Mouse (Mus musculus): ENCODE measurements at regions not wholly inside any gene's neighbourhood (a gene's known extent, or its start where the extent isn't known, plus 50 kb on each side); places are given as distances from the start of the nearest gene placed in this dataset.

GRCm38 (mm10) chr3:19747361-19747760 is 118.9 kb upstream of the 1700064H15Rik start:
- Histone ChIP-seq H3K27me3 (ENCODE audit: control insufficient read depth, insufficient read depth, low read length) (no peaks in the 10 kb centered on the region), H3K4me1 (ENCODE audit: control insufficient read depth, insufficient read depth, low read length) (no peaks in the 10 kb centered on the region), H3K27ac (ENCODE audit: low read length) (no peak overlapping the region), H3K4me3 (ENCODE audit: low read depth, low read length) (no peak overlapping the region), H3K4me2 (replicated peaks; ENCODE audit: low read depth, low read length) (no peak overlapping the region), H3K9ac (replicated peaks; ENCODE audit: low read depth, low read length) (no peak overlapping the region), H3K9me3 (ENCODE audit: control insufficient read depth, low read depth, low read length) (no peaks in the 10 kb centered on the region), H3K36me3 (ENCODE audit: control insufficient read depth, insufficient read depth, low read length) (no peaks in the 10 kb centered on the region)
- 85% methylated on average over 4 of the region's 4 CpGs for WGBS
- ATAC-seq (ENCODE audit: insufficient number of reproducible peaks, insufficient read depth, low FRiP score, low read depth), result no peak

DNA sequence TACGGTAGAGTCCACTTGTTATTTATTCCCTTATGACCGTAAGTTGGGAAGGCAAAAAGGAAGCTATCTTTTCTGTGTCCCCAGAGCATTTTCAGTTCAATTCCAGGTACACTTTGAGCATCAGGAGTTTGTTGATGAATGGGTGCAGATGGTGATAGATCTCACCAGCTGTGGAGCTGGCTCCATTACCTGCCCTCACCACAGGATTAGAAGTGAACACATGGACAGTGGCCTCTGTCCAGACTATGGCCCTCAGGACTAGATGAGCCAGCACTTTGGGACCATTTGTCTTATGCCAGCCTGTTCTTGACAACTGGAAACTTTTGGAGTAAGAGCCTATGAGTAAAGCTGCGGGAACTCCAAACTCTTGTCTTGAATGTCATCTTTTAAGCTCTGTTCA is 123.5 kb upstream of the 1700064H15Rik start:
- no peak overlapping the region for H3K4me3 ChIP-seq (ENCODE audit: low read depth, low read length)
- no peaks in the 10 kb centered on the region for H3K27me3 ChIP-seq (ENCODE audit: control insufficient read depth, insufficient read depth, low read length)
- H3K36me3 ChIP-seq (ENCODE audit: control insufficient read depth, insufficient read depth, low read length), result no peaks in the 10 kb centered on the region
- H3K9me3 ChIP-seq (ENCODE audit: control insufficient read depth, low read depth, low read length), result no peaks in the 10 kb centered on the region
- no peaks in the 10 kb centered on the region for H3K4me1 ChIP-seq (ENCODE audit: control insufficient read depth, insufficient read depth, low read length)
- H3K27ac ChIP-seq (ENCODE audit: low read length), result no peak overlapping the region
- no peak overlapping the region for H3K4me2 ChIP-seq (replicated peaks; ENCODE audit: low read depth, low read length)
- no peak overlapping the region for H3K9ac ChIP-seq (replicated peaks; ENCODE audit: low read depth, low read length)
- 94% methylated on average over 3 of the region's 3 CpGs for WGBS
- ATAC-seq (ENCODE audit: insufficient number of reproducible peaks, insufficient read depth, low FRiP score, low read depth), result no peak

GRCm38 (mm10) chr3:19754011-19754410 is 125.5 kb upstream of the 1700064H15Rik start:
- H3K4me1 ChIP-seq (ENCODE audit: control insufficient read depth, insufficient read depth, low read length), result no peaks in the 10 kb centered on the region
- no peak overlapping the region for H3K9ac ChIP-seq (replicated peaks; ENCODE audit: low read depth, low read length)
- no peaks in the 10 kb centered on the region for H3K9me3 ChIP-seq (ENCODE audit: control insufficient read depth, low read depth, low read length)
- H3K27ac ChIP-seq (ENCODE audit: low read length), result no peak overlapping the region
- H3K27me3 ChIP-seq (ENCODE audit: control insufficient read depth, insufficient read depth, low read length), result no peaks in the 10 kb centered on the region
- no peaks in the 10 kb centered on the region for H3K36me3 ChIP-seq (ENCODE audit: control insufficient read depth, insufficient read depth, low read length)
- no peak for ATAC-seq (ENCODE audit: insufficient number of reproducible peaks, insufficient read depth, low FRiP score, low read depth)
- no peak overlapping the region for H3K4me2 ChIP-seq (replicated peaks; ENCODE audit: low read depth, low read length)
- 84% methylated on average over 1 of the region's 1 CpGs for WGBS
- H3K4me3 ChIP-seq (ENCODE audit: low read depth, low read length), result no peak overlapping the region

- ATAC-seq (ENCODE audit: insufficient number of reproducible peaks, insufficient read depth, low FRiP score, low read depth), result no peak
- Histone ChIP-seq H3K4me3 (ENCODE audit: low read depth, low read length) (no peak overlapping the region), H3K27ac (ENCODE audit: low read length) (no peak overlapping the region), H3K9ac (replicated peaks; ENCODE audit: low read depth, low read length) (no peak overlapping the region), H3K9me3 (ENCODE audit: control insufficient read depth, low read depth, low read length) (no peaks in the 10 kb centered on the region), H3K4me1 (ENCODE audit: control insufficient read depth, insufficient read depth, low read length) (no peaks in the 10 kb centered on the region), H3K4me2 (replicated peaks; ENCODE audit: low read depth, low read length) (no peak overlapping the region), H3K36me3 (ENCODE audit: control insufficient read depth, insufficient read depth, low read length) (no peaks in the 10 kb centered on the region), H3K27me3 (ENCODE audit: control insufficient read depth, insufficient read depth, low read length) (no peaks in the 10 kb centered on the region)
- 75% methylated on average over 2 of the region's 2 CpGs for WGBS
These were observed 126.2 kb upstream of the 1700064H15Rik start for GRCm38 (mm10) chr3:19754636-19755035.

- no peak overlapping the region for H3K4me2 ChIP-seq (replicated peaks; ENCODE audit: low read depth, low read length)
- WGBS, result 62% methylated on average over 3 of the region's 3 CpGs
- H3K36me3 ChIP-seq (ENCODE audit: control insufficient read depth, insufficient read depth, low read length), result no peaks in the 10 kb centered on the region
- no peak overlapping the region for H3K27ac ChIP-seq (ENCODE audit: low read length)
- H3K4me1 ChIP-seq (ENCODE audit: control insufficient read depth, insufficient read depth, low read length), result no peaks in the 10 kb centered on the region
- no peak for ATAC-seq (ENCODE audit: insufficient number of reproducible peaks, insufficient read depth, low FRiP score, low read depth)
- no peaks in the 10 kb centered on the region for H3K27me3 ChIP-seq (ENCODE audit: control insufficient read depth, insufficient read depth, low read length)
- H3K9me3 ChIP-seq (ENCODE audit: control insufficient read depth, low read depth, low read length), result no peaks in the 10 kb centered on the region
- H3K9ac ChIP-seq (replicated peaks; ENCODE audit: low read depth, low read length), result no peak overlapping the region
- H3K4me3 ChIP-seq (ENCODE audit: low read depth, low read length), result no peak overlapping the region
These were observed 126.7 kb upstream of the 1700064H15Rik start for GRCm38 (mm10) chr3:19755136-19755535.

- Histone ChIP-seq H3K4me3 (ENCODE audit: low read depth, low read length) (no peak overlapping the region), H3K4me1 (ENCODE audit: control insufficient read depth, insufficient read depth, low read length) (no peaks in the 10 kb centered on the region), H3K4me2 (replicated peaks; ENCODE audit: low read depth, low read length) (no peak overlapping the region), H3K27ac (ENCODE audit: low read length) (no peak overlapping the region), H3K9ac (replicated peaks; ENCODE audit: low read depth, low read length) (no peak overlapping the region), H3K9me3 (ENCODE audit: control insufficient read depth, low read depth, low read length) (no peaks in the 10 kb centered on the region), H3K27me3 (ENCODE audit: control insufficient read depth, insufficient read depth, low read length) (no peaks in the 10 kb centered on the region), H3K36me3 (ENCODE audit: control insufficient read depth, insufficient read depth, low read length) (no peaks in the 10 kb centered on the region)
- 71% methylated on average over 1 of the region's 1 CpGs for WGBS
- no peak for ATAC-seq (ENCODE audit: insufficient number of reproducible peaks, insufficient read depth, low FRiP score, low read depth)
These were observed 158.2 kb upstream of the Cp start for GRCm38 (mm10) chr3:19798543-19799106.

DNA sequence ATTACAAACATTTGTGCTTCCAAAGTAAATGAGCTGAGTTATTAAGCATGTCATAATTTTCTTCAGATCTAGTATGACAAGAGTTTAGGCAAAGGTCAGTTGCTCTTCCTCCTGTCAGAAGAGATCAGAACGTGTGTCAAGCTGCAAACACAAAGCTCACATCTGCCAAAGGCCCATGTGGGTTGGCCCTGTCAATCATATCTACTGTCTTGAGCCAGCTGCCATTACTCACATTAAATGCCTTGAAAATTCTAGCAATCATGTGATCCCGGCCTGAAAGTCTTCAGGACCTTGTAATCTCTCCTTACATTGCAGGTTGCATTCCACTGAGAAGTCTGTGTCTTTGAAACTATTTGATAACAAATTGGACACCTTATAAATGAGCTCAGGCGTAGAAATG is 146.8 kb upstream of the Cp start:
- 67% methylated on average over 3 of the region's 3 CpGs for WGBS

DNA sequence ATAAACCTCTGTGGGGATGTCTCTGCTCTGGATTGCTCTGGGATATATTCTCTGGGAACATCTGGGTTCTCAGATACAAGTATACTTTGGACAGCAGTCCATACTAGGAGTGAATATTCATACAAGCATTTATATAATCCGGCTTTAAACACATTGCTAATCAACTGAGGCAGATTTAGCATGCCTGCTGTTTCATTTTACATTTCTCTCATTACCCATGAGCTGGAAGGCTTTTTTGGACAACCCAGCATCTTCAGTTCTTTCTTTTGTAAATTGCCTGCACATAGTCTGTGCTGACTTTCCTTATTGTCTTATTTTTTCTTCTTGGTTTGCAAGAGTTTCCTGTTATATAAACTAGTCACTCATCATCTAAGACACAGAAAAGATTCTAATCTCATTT is 131.9 kb upstream of the Cp start:
- H3K36me3 ChIP-seq (ENCODE audit: control insufficient read depth, insufficient read depth, low read length), result no peaks in the 10 kb centered on the region
- H3K9ac ChIP-seq (replicated peaks; ENCODE audit: low read depth, low read length), result no peak overlapping the region
- H3K4me2 ChIP-seq (replicated peaks; ENCODE audit: low read depth, low read length), result no peak overlapping the region
- H3K9me3 ChIP-seq (ENCODE audit: control insufficient read depth, low read depth, low read length), result no peaks in the 10 kb centered on the region
- H3K27me3 ChIP-seq (ENCODE audit: control insufficient read depth, insufficient read depth, low read length), result no peaks in the 10 kb centered on the region
- no peak for ATAC-seq (ENCODE audit: insufficient number of reproducible peaks, insufficient read depth, low FRiP score, low read depth)
- 89% methylated on average over 1 of the region's 1 CpGs for WGBS
- H3K4me3 ChIP-seq (ENCODE audit: low read depth, low read length), result no peak overlapping the region
- no peaks in the 10 kb centered on the region for H3K4me1 ChIP-seq (ENCODE audit: control insufficient read depth, insufficient read depth, low read length)
- no peak overlapping the region for H3K27ac ChIP-seq (ENCODE audit: low read length)

More for the DNA sequence above, 146.8 kb upstream of the Cp start:
- no peak for ATAC-seq (ENCODE audit: insufficient number of reproducible peaks, insufficient read depth, low FRiP score, low read depth)
- no peaks in the 10 kb centered on the region for H3K27me3 ChIP-seq (ENCODE audit: control insufficient read depth, insufficient read depth, low read length)
- H3K36me3 ChIP-seq (ENCODE audit: control insufficient read depth, insufficient read depth, low read length), result no peaks in the 10 kb centered on the region
- no peak overlapping the region for H3K4me3 ChIP-seq (ENCODE audit: low read depth, low read length)
- no peak overlapping the region for H3K4me2 ChIP-seq (replicated peaks; ENCODE audit: low read depth, low read length)
- H3K9me3 ChIP-seq (ENCODE audit: control insufficient read depth, low read depth, low read length), result no peaks in the 10 kb centered on the region
- H3K4me1 ChIP-seq (ENCODE audit: control insufficient read depth, insufficient read depth, low read length), result no peaks in the 10 kb centered on the region
- H3K9ac ChIP-seq (replicated peaks; ENCODE audit: low read depth, low read length), result no peak overlapping the region
- H3K27ac ChIP-seq (ENCODE audit: low read length), result no peak overlapping the region

DNA sequence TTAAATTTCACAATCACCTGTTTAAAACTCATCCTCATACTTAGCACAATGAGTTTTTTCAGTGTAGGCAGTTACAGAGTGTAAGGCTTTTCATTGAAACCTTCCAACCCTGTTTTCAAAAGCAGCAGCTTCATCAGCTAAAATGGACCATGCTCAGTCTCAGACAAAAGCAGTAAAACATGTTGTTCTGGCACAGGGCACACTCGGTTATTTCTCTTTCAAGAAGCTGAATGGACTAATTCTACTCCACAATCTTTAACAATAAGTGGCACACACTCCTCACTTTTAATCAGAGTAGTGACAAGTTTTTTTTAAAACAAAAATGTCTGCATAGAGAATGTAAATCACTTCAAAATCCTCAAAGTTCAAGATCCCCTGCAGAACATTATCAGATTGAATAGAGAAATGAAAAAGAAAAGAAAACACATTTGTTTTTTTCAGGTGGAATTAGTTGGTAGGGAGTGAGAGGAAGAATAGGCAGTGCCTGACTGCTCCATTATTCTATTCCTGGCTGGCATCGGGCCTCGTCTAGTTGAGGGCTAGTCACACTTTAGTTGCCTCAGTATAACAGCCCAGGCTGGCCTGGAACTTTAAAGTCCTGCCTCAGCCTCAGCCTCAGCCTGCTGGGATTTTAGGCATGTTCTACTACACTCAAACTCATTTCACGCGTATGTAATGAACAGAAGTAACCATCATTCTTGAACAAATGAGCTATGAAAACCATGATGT is 128.2 kb upstream of the Cp start:
- Histone ChIP-seq H3K27ac (ENCODE audit: low read length) (no peak overlapping the region), H3K4me2 (replicated peaks; ENCODE audit: low read depth, low read length) (no peak overlapping the region), H3K4me1 (ENCODE audit: control insufficient read depth, insufficient read depth, low read length) (no peaks in the 10 kb centered on the region), H3K27me3 (ENCODE audit: control insufficient read depth, insufficient read depth, low read length) (no peaks in the 10 kb centered on the region), H3K9ac (replicated peaks; ENCODE audit: low read depth, low read length) (no peak overlapping the region), H3K36me3 (ENCODE audit: control insufficient read depth, insufficient read depth, low read length) (no peaks in the 10 kb centered on the region), H3K4me3 (ENCODE audit: low read depth, low read length) (no peak overlapping the region), H3K9me3 (ENCODE audit: control insufficient read depth, low read depth, low read length) (no peaks in the 10 kb centered on the region)
- ATAC-seq (ENCODE audit: insufficient number of reproducible peaks, insufficient read depth, low FRiP score, low read depth), result no peak
- WGBS, result 87% methylated on average over 5 of the region's 5 CpGs
